ENCODE assay signal across 15 mouse cellular contexts in genomic region chr7:49175784-49176409, GRCm38 (mm10).
DNase-seq lines count a peak whose midpoint lies in the region; ATAC-seq lines count a peak whose summit lies in the region.
"Had no signal": no experiment of that assay in that cellular context is flagged by ENCODE, and none has a peak within 500 bp of the region (broad histone marks: within the 10 kb centered on the region; RNA-seq: fewer than 3 reads in every experiment).

No protein-coding gene starts in this region.

- H3K4me1 ChIP-seq in forebrain, embryonic 10.5 days, result peaks cover 9% of the 10 kb centered on the region; the same call in 1 of the 2 replicates
- H3K4me1 ChIP-seq in forebrain, embryonic 11.5 days (replicated peaks; ENCODE audit: control insufficient read depth, insufficient read depth, low read length), result no peaks in the 10 kb centered on the region
- no peaks in the 10 kb centered on the region for H3K4me1 ChIP-seq in embryonic facial prominence, embryonic 10.5 days
- H3K4me1 ChIP-seq in midbrain, embryonic 13.5 days (replicated peaks), result peaks cover 24% of the 10 kb centered on the region
- H3K4me1 ChIP-seq: liver, embryonic 13.5 days had no signal

- H3K27me3 ChIP-seq in forebrain, embryonic 10.5 days (ENCODE audit: poor library complexity, severe bottlenecking), result no peaks in the 10 kb centered on the region
- H3K27me3 ChIP-seq in forebrain, embryonic 11.5 days (ENCODE audit: control insufficient read depth, insufficient read depth, low read length), result no peaks in the 10 kb centered on the region; the same call in 1 of the 2 replicates
- H3K27me3 ChIP-seq in embryonic facial prominence, embryonic 10.5 days (replicated peaks; ENCODE audit: low read depth, poor library complexity, severe bottlenecking), result no peaks in the 10 kb centered on the region
- no peaks in the 10 kb centered on the region for H3K27me3 ChIP-seq in midbrain, embryonic 13.5 days
- H3K27me3 ChIP-seq: liver, embryonic 13.5 days had no signal

- DNase-seq in forebrain, embryonic 10.5 days (ENCODE audit: extremely low spot score, low spot score), result no peak
- no peak for DNase-seq in forebrain, embryonic 11.5 days (ENCODE audit: low spot score)
- peak; percentile 65 to 69 for DNase-seq in layer of hippocampus, postnatal 10 days (ENCODE audit: low spot score in 2 of 2)
- DNase-seq in layer of hippocampus, adult 11-12 months (ENCODE audit: low spot score), result no peak
- DNase-seq in embryonic facial prominence, embryonic 10.5 days (ENCODE audit: low spot score), result no peak
- no peak for DNase-seq in retina, postnatal 1 day
- no peak for DNase-seq in adrenal gland, adult 2 months
- DNase-seq: adrenal gland, adult 8-10 months; kidney, adult 2 months; liver, embryonic 13.5 days; lung, postnatal 4 days; thymus, adult 2 months had no signal

- no peak overlapping the region for H3K4me3 ChIP-seq in forebrain, embryonic 10.5 days
- no peak overlapping the region for H3K4me3 ChIP-seq in forebrain, embryonic 11.5 days (ENCODE audit: low read depth, low read length)
- H3K4me3 ChIP-seq in embryonic facial prominence, embryonic 10.5 days, result no peak overlapping the region
- H3K4me3 ChIP-seq in midbrain, embryonic 13.5 days (replicated peaks), result no peak overlapping the region
- H3K4me3 ChIP-seq: left cerebral cortex, adult 2 months; liver, embryonic 13.5 days had no signal

- no peaks in the 10 kb centered on the region for H3K9me3 ChIP-seq in forebrain, embryonic 10.5 days
- no peaks in the 10 kb centered on the region for H3K9me3 ChIP-seq in forebrain, embryonic 11.5 days (ENCODE audit: control insufficient read depth, low read length)
- no peaks in the 10 kb centered on the region for H3K9me3 ChIP-seq in embryonic facial prominence, embryonic 10.5 days
- no peaks in the 10 kb centered on the region for H3K9me3 ChIP-seq in midbrain, embryonic 13.5 days
- H3K9me3 ChIP-seq: liver, embryonic 13.5 days had no signal

- H3K36me3 ChIP-seq in forebrain, embryonic 10.5 days (replicated peaks), result no peaks in the 10 kb centered on the region
- no peaks in the 10 kb centered on the region for H3K36me3 ChIP-seq in forebrain, embryonic 11.5 days (ENCODE audit: control insufficient read depth, insufficient read depth, low read length)
- H3K36me3 ChIP-seq in embryonic facial prominence, embryonic 10.5 days (replicated peaks), result no peaks in the 10 kb centered on the region
- no peaks in the 10 kb centered on the region for H3K36me3 ChIP-seq in midbrain, embryonic 13.5 days
- H3K36me3 ChIP-seq: G1E; liver, embryonic 13.5 days had no signal

- ATAC-seq in forebrain, embryonic 11.5 days (replicated peaks; ENCODE audit: low FRiP score), result no peak
- ATAC-seq in midbrain, embryonic 13.5 days, result 0 out of 2 replicates have a peak, but pooled peaks have one; percentile 35

- H3K27ac ChIP-seq in forebrain, embryonic 10.5 days, result 0 out of 2 replicates have a peak overlapping the region, but pooled peaks have one; percentile 44
- no peak overlapping the region for H3K27ac ChIP-seq in forebrain, embryonic 11.5 days (ENCODE audit: low read depth, low read length)
- 0 out of 2 replicates have a peak overlapping the region, but pooled peaks have one; percentile 26 for H3K27ac ChIP-seq in embryonic facial prominence, embryonic 10.5 days (replicated peaks)
- H3K27ac ChIP-seq in midbrain, embryonic 13.5 days, result peak overlapping the region; percentile 57; the same call in 1 of the 2 replicates
- H3K27ac ChIP-seq: left cerebral cortex, adult 2 months; liver, embryonic 13.5 days had no signal

- no peak overlapping the region for H3K9ac ChIP-seq in forebrain, embryonic 11.5 days (ENCODE audit: low read length)
- no peak overlapping the region for H3K9ac ChIP-seq in midbrain, embryonic 13.5 days (replicated peaks)
- H3K9ac ChIP-seq: liver, embryonic 13.5 days had no signal

- 79% methylated on average over 9 of the region's 9 CpGs for WGBS in forebrain, embryonic 10.5 days
- 85% methylated on average over 9 of the region's 9 CpGs for WGBS in forebrain, embryonic 11.5 days
- WGBS in embryonic facial prominence, embryonic 10.5 days, result 83% methylated on average over 9 of the region's 9 CpGs
- 72% methylated on average over 9 of the region's 9 CpGs for WGBS in midbrain, embryonic 13.5 days

- H3K4me2 ChIP-seq in forebrain, embryonic 11.5 days (ENCODE audit: low read depth, low read length, severe bottlenecking), result no peak overlapping the region
- no peak overlapping the region for H3K4me2 ChIP-seq in midbrain, embryonic 13.5 days (replicated peaks)
- H3K4me2 ChIP-seq: liver, embryonic 13.5 days had no signal

Comparison
In these comparisons a context has a peak if more than half of its experiments do, and no peak if none do; other contexts are left out.
1. DNase-seq: peak in layer of hippocampus, postnatal 10 days (2 of 2); none in forebrain, embryonic 10.5 days (single experiment), forebrain, embryonic 11.5 days (single experiment), layer of hippocampus, adult 11-12 months (single experiment), embryonic facial prominence, embryonic 10.5 days (single experiment), retina, postnatal 1 day (single experiment) and adrenal gland, adult 2 months (single experiment).